9 mouse cellular contexts compared by ENCODE assay signal in genomic region chr17:22410756-22411155, GRCm38 (mm10). TPM values are rescaled to one million over a fixed set of nuclear protein-coding genes. Genes with fewer than 3 reads are reported as not detected.
DNase-seq lines count a peak whose midpoint lies in the region; ATAC-seq lines count a peak whose summit lies in the region.
"Had no signal": no experiment of that assay in that cellular context is flagged by ENCODE, and none has a peak within 500 bp of the region (broad histone marks: within the 10 kb centered on the region; RNA-seq: fewer than 3 reads in every experiment).

No protein-coding gene starts in this region.

- no peak overlapping the region for H3K27ac ChIP-seq in intestine, embryonic 15.5 days
- no peak overlapping the region for H3K27ac ChIP-seq in intestine, embryonic 16.5 days (ENCODE audit: low read length)
- H3K27ac ChIP-seq: limb, embryonic 13.5 days had no signal

- no peaks in the 10 kb centered on the region for H3K36me3 ChIP-seq in intestine, embryonic 15.5 days
- H3K36me3 ChIP-seq in intestine, embryonic 16.5 days (ENCODE audit: control insufficient read depth, insufficient read depth, low read length), result no peaks in the 10 kb centered on the region
- H3K36me3 ChIP-seq: limb, embryonic 13.5 days had no signal

- DNase-seq in adrenal gland, adult 2 months, result peak; percentile 37
- DNase-seq in kidney, postnatal 25 days, result peak; percentile 40 to 57
- DNase-seq in thymus, postnatal 14 days, result peak; percentile 41
- no peak for DNase-seq in urinary bladder, adult 18-20 months (ENCODE audit: low spot score in 2 of 2)
- DNase-seq in urinary bladder, postnatal 10 days (ENCODE audit: low spot score), result no peak

- no peak overlapping the region for H3K4me3 ChIP-seq in intestine, embryonic 15.5 days (replicated peaks)
- no peak overlapping the region for H3K4me3 ChIP-seq in intestine, embryonic 16.5 days (ENCODE audit: low read length)
- H3K4me3 ChIP-seq: limb, embryonic 13.5 days had no signal

- no peaks in the 10 kb centered on the region for H3K27me3 ChIP-seq in intestine, embryonic 15.5 days (replicated peaks)
- no peaks in the 10 kb centered on the region for H3K27me3 ChIP-seq in intestine, embryonic 16.5 days (replicated peaks; ENCODE audit: control insufficient read depth, insufficient read depth, low read length)
- H3K27me3 ChIP-seq: limb, embryonic 13.5 days had no signal

- H3K9ac ChIP-seq in intestine, embryonic 15.5 days, result no peak overlapping the region
- no peak overlapping the region for H3K9ac ChIP-seq in intestine, embryonic 16.5 days (ENCODE audit: low read depth, low read length)
- H3K9ac ChIP-seq: limb, embryonic 13.5 days had no signal

- peak; percentile 72; the same call in 1 of the 2 replicates for ATAC-seq in intestine, embryonic 15.5 days
- ATAC-seq in intestine, embryonic 16.5 days, result no peak
- peak; percentile 91 for ATAC-seq in CD4-positive, CD25-positive, alpha-beta regulatory T cell, adult 4 months

- H3K4me2 ChIP-seq in intestine, embryonic 15.5 days (replicated peaks), result no peak overlapping the region
- H3K4me2 ChIP-seq in intestine, embryonic 16.5 days (ENCODE audit: low read depth, low read length), result no peak overlapping the region
- H3K4me2 ChIP-seq: limb, embryonic 13.5 days had no signal

- no peaks in the 10 kb centered on the region for H3K4me1 ChIP-seq in intestine, embryonic 15.5 days (replicated peaks)
- H3K4me1 ChIP-seq in intestine, embryonic 16.5 days (ENCODE audit: control insufficient read depth, insufficient read depth, low read length), result no peaks in the 10 kb centered on the region
- H3K4me1 ChIP-seq: limb, embryonic 13.5 days had no signal

- WGBS in intestine, embryonic 15.5 days, result 76% methylated on average over 2 of the region's 2 CpGs
- WGBS in intestine, embryonic 16.5 days, result 69% methylated on average over 2 of the region's 2 CpGs

- no peaks in the 10 kb centered on the region for H3K9me3 ChIP-seq in intestine, embryonic 15.5 days
- no peaks in the 10 kb centered on the region for H3K9me3 ChIP-seq in intestine, embryonic 16.5 days (ENCODE audit: control insufficient read depth, low read length)
- H3K9me3 ChIP-seq: limb, embryonic 13.5 days had no signal

RNA-seq across cellular contexts. Expression of gene Zfp946, which starts 13.3 kb away (rescaled TPM):
- 15.1 and 16.2 TPM in 2 replicates for polyA plus RNA-seq in intestine, embryonic 15.5 days (2015; fragmentation: Nextera tagmentation; extraction: Ambion mirVana)
- polyA plus RNA-seq in intestine, embryonic 16.5 days (2015; fragmentation: Nextera tagmentation; extraction: Ambion mirVana), result 13.3 and 15.1 TPM in 2 replicates
- polyA plus RNA-seq in CD4-positive, CD25-positive, alpha-beta regulatory T cell, adult 4 months (2017; shearing (Covaris generic)), result 1 to 10 TPM; 5.1 TPM
- 1 to 10 TPM; 7.1 to 7.8 TPM for total RNA-seq in adrenal gland, adult 2 months (2021)
- polyA plus RNA-seq in adrenal gland, adult 2 months (2012; rRNA removed), result 2.8 and 3.2 TPM in 2 replicates

RNA-seq across cellular contexts. Expression of gene Zfp758, which starts 49.5 kb away (rescaled TPM):
- 7.8 and 9.0 TPM in 2 replicates for polyA plus RNA-seq in intestine, embryonic 15.5 days (2015; fragmentation: Nextera tagmentation; extraction: Ambion mirVana)
- polyA plus RNA-seq in intestine, embryonic 16.5 days (2015; fragmentation: Nextera tagmentation; extraction: Ambion mirVana), result 7.5 and 7.8 TPM in 2 replicates
- polyA plus RNA-seq in CD4-positive, CD25-positive, alpha-beta regulatory T cell, adult 4 months (2017; shearing (Covaris generic)), result 10 to 100 TPM; 15.6 to 16.3 TPM
- 1 to 10 TPM; 9.3 to 9.9 TPM for total RNA-seq in adrenal gland, adult 2 months (2021)
- 0.40 and 0.67 TPM in 2 replicates for polyA plus RNA-seq in adrenal gland, adult 2 months (2012; rRNA removed)

RNA-seq across cellular contexts. Expression of gene Zfp944, which starts 49.6 kb away (rescaled TPM):
- polyA plus RNA-seq in intestine, embryonic 15.5 days (2015; fragmentation: Nextera tagmentation; extraction: Ambion mirVana), result 10.7 and 11.9 TPM in 2 replicates
- 11.0 and 11.1 TPM in 2 replicates for polyA plus RNA-seq in intestine, embryonic 16.5 days (2015; fragmentation: Nextera tagmentation; extraction: Ambion mirVana)
- 10 to 100 TPM; 10.9 to 12.9 TPM for polyA plus RNA-seq in CD4-positive, CD25-positive, alpha-beta regulatory T cell, adult 4 months (2017; shearing (Covaris generic))
- total RNA-seq in adrenal gland, adult 2 months (2021), result 1 to 10 TPM; 7.7 to 7.8 TPM
- polyA plus RNA-seq in adrenal gland, adult 2 months (2012; rRNA removed), result 2.8 and 2.9 TPM in 2 replicates

Comparison
In these comparisons a context has a peak if more than half of its experiments do, and no peak if none do; other contexts are left out.
1. DNase-seq: peak in adrenal gland, adult 2 months (single experiment), kidney, postnatal 25 days (2 of 2) and thymus, postnatal 14 days (single experiment); none in urinary bladder, adult 18-20 months (0 of 2) and urinary bladder, postnatal 10 days (single experiment).